Mouse (Mus musculus) telencephalon, adult 2 months (tissue): ENCODE results near the gene Gfod1.

ENCODE experiments used
- DNase-seq: peaks from one replicate; pipeline ENCODE4 v3.0.0-alpha.2; 2011; ENCODE audit warnings: low read depth, low spot score

Gfod1 gene

GRCm38 (mm10) chr13:43231965-43232860, 71.8 kb downstream of the Gfod1 start:
- no peak for DNase-seq

GRCm38 (mm10) chr13:43230842-43231241, 73.1 kb downstream of the Gfod1 start:
- DNase-seq = no peak

- DNase-seq = peak; percentile 97
These were observed 73.7 kb downstream of the Gfod1 start for GRCm38 (mm10) chr13:43230238-43230637.

GRCm38 (mm10) chr13:43229767-43230166, 74.2 kb downstream of the Gfod1 start:
- DNase-seq = no peak

GRCm38 (mm10) chr13:43228141-43228540, 75.8 kb downstream of the Gfod1 start:
- no peak for DNase-seq

GRCm38 (mm10) chr13:43226041-43226440, 77.9 kb downstream of the Gfod1 start:
- DNase-seq = no peak

GRCm38 (mm10) chr13:43225161-43225560, 78.8 kb downstream of the Gfod1 start:
- DNase-seq = no peak

GRCm38 (mm10) chr13:43222084-43222483, 81.9 kb downstream of the Gfod1 start:
- DNase-seq = no peak

- DNase-seq = no peak
These were observed 82.7 kb downstream of the Gfod1 start for GRCm38 (mm10) chr13:43221290-43221689.

GRCm38 (mm10) chr13:43220635-43221034, 83.3 kb downstream of the Gfod1 start:
- no peak for DNase-seq

GRCm38 (mm10) chr13:43218764-43219163, 85.2 kb downstream of the Gfod1 start:
- DNase-seq = no peak

GRCm38 (mm10) chr13:43218284-43218683, 85.7 kb downstream of the Gfod1 start:
- DNase-seq = no peak

- DNase-seq = no peak
These were observed 86.3 kb downstream of the Gfod1 start for GRCm38 (mm10) chr13:43217686-43218085.

- DNase-seq = no peak
These were observed 86.9 kb downstream of the Gfod1 start for GRCm38 (mm10) chr13:43217059-43217458.

GRCm38 (mm10) chr13:43215994-43216706, 87.8 kb downstream of the Gfod1 start:
- DNase-seq = no peak

GRCm38 (mm10) chr13:43215144-43215993, 88.6 kb downstream of the Gfod1 start:
- DNase-seq = no peak

GRCm38 (mm10) chr13:43212338-43212737, 91.6 kb downstream of the Gfod1 start:
- no peak for DNase-seq

GRCm38 (mm10) chr13:43210956-43211355, 93.0 kb downstream of the Gfod1 start:
- DNase-seq = no peak

GRCm38 (mm10) chr13:43209560-43209959, 94.4 kb downstream of the Gfod1 start:
- no peak for DNase-seq

- peak; percentile 44 for DNase-seq
These were observed 95.0 kb downstream of the Gfod1 start for GRCm38 (mm10) chr13:43208914-43209439.

- no peak for DNase-seq
These were observed 97.8 kb downstream of the Gfod1 start for GRCm38 (mm10) chr13:43206118-43206683.
